In genomic region chr13:59092858-59093154, GRCm38 (mm10) we compare ENCODE assay signal across 9 mouse cellular contexts.
A peak's percentile ranks its signal among the peaks of the same experiment; 100 is the strongest.
DNase-seq lines count a peak whose midpoint lies in the region; ATAC-seq and TF ChIP-seq lines count a peak whose summit lies in the region.
"Had no signal": no experiment of that assay in that cellular context is flagged by ENCODE, and none has a peak within 500 bp of the region (broad histone marks: within the 10 kb centered on the region; RNA-seq: fewer than 3 reads in every experiment).

No protein-coding gene starts in this region.

- H3K4me1 ChIP-seq in embryonic facial prominence, embryonic 15.5 days: peaks cover 12% of the 10 kb centered on the region; the same call in 1 of the 2 replicates
- peaks cover 45% of the 10 kb centered on the region for H3K4me1 ChIP-seq in midbrain, embryonic 16.5 days (ENCODE audit: control insufficient read depth, insufficient read depth, low read length)
- H3K4me1 ChIP-seq in intestine, postnatal 0 days (replicated peaks; ENCODE audit: control insufficient read depth, insufficient read depth, low read length): no peaks in the 10 kb centered on the region

- peak; percentile 46 for DNase-seq in cerebellum, adult 9-11 months
- DNase-seq in layer of hippocampus, adult 9-11 months: peak; percentile 87
- no peak for DNase-seq in thymus, adult 18-20 months
- no peak for DNase-seq in natural killer cell, adult 2 months (ENCODE audit: low spot score in 2 of 2)
- no peak for DNase-seq in testis, postnatal 14 days (ENCODE audit: low spot score)

- no peak overlapping the region for H3K4me3 ChIP-seq in embryonic facial prominence, embryonic 15.5 days (replicated peaks)
- no peak overlapping the region for H3K4me3 ChIP-seq in midbrain, embryonic 16.5 days (ENCODE audit: low read depth, low read length)
- no peak overlapping the region for H3K4me3 ChIP-seq in intestine, postnatal 0 days (ENCODE audit: low read depth, low read length)

- H3K27ac ChIP-seq in embryonic facial prominence, embryonic 15.5 days (replicated peaks): no peak overlapping the region
- peak overlapping the region; percentile 97 for H3K27ac ChIP-seq in midbrain, embryonic 16.5 days (ENCODE audit: low read length)
- no peak overlapping the region for H3K27ac ChIP-seq in intestine, postnatal 0 days (ENCODE audit: low read depth, low read length)
- H3K27ac ChIP-seq: liver, embryonic 14.5 days had no signal

- H3K9me3 ChIP-seq in embryonic facial prominence, embryonic 15.5 days (replicated peaks): no peaks in the 10 kb centered on the region
- H3K9me3 ChIP-seq in midbrain, embryonic 16.5 days (replicated peaks; ENCODE audit: control insufficient read depth, low read length, poor library complexity, severe bottlenecking): no peaks in the 10 kb centered on the region
- no peaks in the 10 kb centered on the region for H3K9me3 ChIP-seq in intestine, postnatal 0 days (ENCODE audit: control insufficient read depth)

- TF ChIP-seq CTCF in intestine, postnatal 0 days (IDR thresholded peaks at IDR 0.05; ENCODE audit: low read depth): no peak

- 27% methylated on average over 4 of the region's 4 CpGs for WGBS in embryonic facial prominence, embryonic 15.5 days
- 2% methylated on average over 4 of the region's 4 CpGs for WGBS in midbrain, embryonic 16.5 days
- 32% methylated on average over 4 of the region's 4 CpGs for WGBS in intestine, postnatal 0 days

- H3K36me3 ChIP-seq in embryonic facial prominence, embryonic 15.5 days: no peaks in the 10 kb centered on the region
- no peaks in the 10 kb centered on the region for H3K36me3 ChIP-seq in midbrain, embryonic 16.5 days (ENCODE audit: control insufficient read depth, insufficient read depth, low read length)
- H3K36me3 ChIP-seq in intestine, postnatal 0 days (ENCODE audit: control insufficient read depth, insufficient read depth): no peaks in the 10 kb centered on the region

- H3K9ac ChIP-seq in embryonic facial prominence, embryonic 15.5 days: no peak overlapping the region
- H3K9ac ChIP-seq in midbrain, embryonic 16.5 days (ENCODE audit: low read depth, low read length): peak overlapping the region; percentile 52; the same call in 1 of the 2 replicates
- H3K9ac ChIP-seq in intestine, postnatal 0 days (ENCODE audit: low read depth, low read length): no peak overlapping the region
- H3K9ac ChIP-seq: liver, embryonic 14.5 days had no signal

- peak; percentile 6; the same call in 1 of the 2 replicates for ATAC-seq in embryonic facial prominence, embryonic 15.5 days (ENCODE audit: insufficient number of reproducible peaks, low FRiP score, low TSS enrichment, low read depth)
- peak; percentile 95 for ATAC-seq in midbrain, embryonic 16.5 days
- ATAC-seq in intestine, postnatal 0 days: no peak

- no peaks in the 10 kb centered on the region for H3K27me3 ChIP-seq in embryonic facial prominence, embryonic 15.5 days
- H3K27me3 ChIP-seq in midbrain, embryonic 16.5 days (ENCODE audit: control insufficient read depth, insufficient read depth, low read depth, low read length): no peaks in the 10 kb centered on the region
- no peaks in the 10 kb centered on the region for H3K27me3 ChIP-seq in intestine, postnatal 0 days (replicated peaks; ENCODE audit: control insufficient read depth, insufficient read depth, low read length)

- H3K4me2 ChIP-seq in embryonic facial prominence, embryonic 15.5 days (replicated peaks): no peak overlapping the region
- H3K4me2 ChIP-seq in midbrain, embryonic 16.5 days (ENCODE audit: low read length): peak overlapping the region; percentile 42
- no peak overlapping the region for H3K4me2 ChIP-seq in intestine, postnatal 0 days (replicated peaks; ENCODE audit: low read depth)

Comparison
In these comparisons a context has a peak if more than half of its experiments do, and no peak if none do; other contexts are left out.
1. DNase-seq: peak in cerebellum, adult 9-11 months (single experiment) and layer of hippocampus, adult 9-11 months (single experiment); none in thymus, adult 18-20 months (0 of 2), natural killer cell, adult 2 months (0 of 2) and testis, postnatal 14 days (single experiment).